Mouse (Mus musculus) kidney, adult 2 months (tissue): Measurements from ENCODE around the gene Olfr1406. TPM values are rescaled to one million over a fixed set of nuclear protein-coding genes. Genes with fewer than 3 reads are reported as not detected.
"Not testable (repeated sequence)": the region's sequence is repeated elsewhere in the genome, so short reads cannot be mapped to it uniquely, and the experiment has no call there.

ENCODE experiments used
- DNase-seq: peaks from one replicate; pipeline ENCODE4 v3.0.0; 2021
- H3K27ac ChIP-seq: fragments of 200-500 bp; 2 replicates; pipeline ENCODE4 v1.5.1; 2012; ENCODE audit warnings: low read depth, low read length, control low read depth, inconsistent platforms; ENCODE audit not compliant: insufficient read depth
- H3K27me3 ChIP-seq: fragments of 200-500 bp; replicated peaks from 2 replicates; pipeline ENCODE4 v1.6.1; 2012; ENCODE audit warnings: mild to moderate bottlenecking, moderate library complexity, low read length, inconsistent platforms; ENCODE audit not compliant: control insufficient read depth, insufficient read depth
- H3K36me3 ChIP-seq: fragments of 200-500 bp; 2 replicates; pipeline ENCODE4 v1.6.1; 2012; ENCODE audit warnings: mild to moderate bottlenecking, moderate library complexity, low read length, inconsistent platforms; ENCODE audit not compliant: control insufficient read depth, insufficient read depth
- H3K4me1 ChIP-seq: fragments of 200-500 bp; 2 replicates; pipeline ENCODE4 v1.6.1; 2011; ENCODE audit warnings: low read length; ENCODE audit not compliant: control insufficient read depth, insufficient read depth
- H3K4me3 ChIP-seq: fragments of 200-500 bp; 2 replicates; pipeline ENCODE4 v1.5.1; 2011; ENCODE audit warnings: mild to moderate bottlenecking, low read depth, low read length, control low read depth; ENCODE audit not compliant: insufficient read depth
- CTCF ChIP-seq: fragments of 200-500 bp; conservative IDR thresholded peaks from 2 replicates; pipeline ENCODE4 v1.5.1; 2011; ENCODE audit warnings: low read depth, mild to moderate bottlenecking, control low read depth, low read length, moderate library complexity, mixed read lengths; ENCODE audit not compliant: insufficient read depth, insufficient read length
- POLR2A ChIP-seq: fragments of 200-500 bp; IDR thresholded peaks from one replicate; pipeline ENCODE4 v1.6.1; 2011; ENCODE audit warnings: low read depth, low read length, control low read depth
- WGBS: fragments of 180-500 bp; shearing (Covaris S2); methylation state at CpG from one replicate; pipeline ENCODE4 v1.1.7; 2018; 5-methylcytosine and 5-hydroxymethylcytosine counted together
- polyA plus RNA-seq: library from polyadenylated mRNA; depleted of rRNA; stranded (reverse); fragments of >200 nt; gene quantifications from 2 replicates; pipeline ENCODE4 v1.2.3, GENCODE M21; 2012; rRNA removed

Olfr1406 gene
- polyA plus RNA-seq: not detected in 2 replicates

DNA sequence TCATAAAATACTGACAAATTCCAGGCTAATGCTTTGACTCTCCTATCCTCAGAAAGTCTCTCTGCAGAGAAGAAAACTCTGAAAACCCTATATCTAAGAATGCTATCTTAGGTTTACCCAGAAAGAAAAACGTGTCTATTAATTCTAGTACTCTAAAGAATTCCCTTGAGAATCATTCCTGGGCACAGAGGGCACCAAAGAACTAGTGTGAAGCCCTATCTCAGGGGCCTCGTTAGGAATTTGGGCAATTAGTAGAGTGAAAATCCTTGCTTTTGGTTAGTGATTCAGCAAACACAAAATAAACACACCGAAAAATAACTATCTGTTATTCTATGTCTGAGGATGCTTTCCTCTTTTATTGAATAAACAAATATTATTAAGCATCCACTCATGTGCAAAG lies at the start of gene Olfr1406:
Gene Olfr1406 (minus strand): TSS at position 101 of the 400 bp plus-strand sequence.
- no peak within 1 kb of the TSS for H3K4me3 ChIP-seq
- H3K4me1 ChIP-seq: no peaks in the 10 kb centered on the region
- H3K27ac ChIP-seq: no peak within 1 kb of the TSS
- no peaks in the 10 kb centered on the region for H3K36me3 ChIP-seq
- H3K27me3 ChIP-seq: no peaks in the 10 kb centered on the region
- TF ChIP-seq POLR2A (no peak), CTCF (no peak)
- WGBS: 53% methylated on average over 3 of the region's 3 CpGs
- DNase-seq: no peak

DNA sequence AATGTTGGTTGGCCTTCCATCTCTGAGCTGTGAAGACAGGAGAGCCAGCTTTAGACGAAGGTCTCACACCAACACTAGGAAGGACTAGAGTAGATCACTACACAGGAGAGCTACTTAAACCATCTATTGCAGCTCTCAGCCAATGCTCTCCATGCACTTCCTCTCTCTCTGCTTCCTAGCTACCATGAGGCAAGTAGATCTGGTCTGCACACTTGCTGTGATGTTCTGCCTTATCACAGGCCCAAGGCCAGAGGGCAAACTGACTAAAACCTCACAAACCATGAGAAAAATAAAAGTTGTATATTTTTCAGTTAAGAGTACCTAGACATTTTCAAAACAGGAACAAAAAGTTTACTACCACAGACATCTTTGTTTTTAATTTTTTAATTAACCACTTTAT lies 46.6 kb upstream of the Olfr1406 start:
- H3K4me3 ChIP-seq, H3K27ac ChIP-seq, H3K4me1 ChIP-seq, H3K27me3 ChIP-seq, DNase-seq, H3K36me3 ChIP-seq: not testable (repeated sequence)
- WGBS: 83% methylated on average over 1 of the region's 1 CpGs

DNA sequence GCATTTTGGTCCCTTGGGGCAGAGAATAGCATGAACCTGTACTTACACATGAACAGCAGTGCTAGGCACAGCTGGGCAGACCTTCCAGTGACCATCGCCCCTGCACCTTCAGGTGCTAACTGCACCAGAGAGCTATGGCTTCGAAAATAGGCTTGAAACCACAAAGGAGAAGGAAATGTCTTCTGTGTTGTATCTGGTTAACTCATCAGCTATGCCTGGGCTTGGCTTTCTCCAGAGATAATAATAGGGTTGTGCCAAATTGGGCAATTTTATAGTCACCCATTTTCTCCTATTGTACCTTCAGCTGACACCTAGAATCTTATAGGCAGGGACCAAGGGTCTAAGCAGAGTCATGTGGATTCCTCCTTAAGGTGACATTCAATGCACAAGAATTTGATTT lies 36.6 kb upstream of the Olfr1406 start, which contains the start of gene Fcer1a:
Gene Fcer1a (minus strand): TSS at position 134 of the 400 bp plus-strand sequence.
- Histone ChIP-seq H3K36me3 (no peaks in the 10 kb centered on the region), H3K27me3 (no peaks in the 10 kb centered on the region), H3K4me3 (no peak within 1 kb of the TSS), H3K27ac (no peak within 1 kb of the TSS), H3K4me1 (no peaks in the 10 kb centered on the region)
- TF ChIP-seq CTCF (no peak), POLR2A (no peak)
- WGBS: 79% methylated on average over 2 of the region's 2 CpGs
- DNase-seq: no peak

DNA sequence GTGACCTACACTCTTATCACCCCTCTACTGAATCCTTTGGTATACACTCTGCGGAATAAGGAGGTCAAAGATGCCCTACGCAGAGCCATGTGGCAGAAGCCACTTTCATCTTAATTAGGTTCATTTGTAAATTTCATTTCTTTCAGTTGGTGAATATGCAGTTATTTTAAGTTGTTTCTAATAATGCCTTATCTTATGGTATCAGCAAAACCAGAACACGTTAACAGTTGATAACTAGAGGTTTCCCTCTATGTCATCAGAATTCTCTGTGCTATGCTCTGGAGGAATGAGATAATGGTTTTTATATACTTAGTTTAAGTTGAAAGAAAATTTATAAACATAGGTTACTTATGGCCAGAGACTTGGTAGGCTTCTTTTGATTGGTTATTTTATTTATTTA lies 26.0 kb upstream of the Olfr1406 start:
- Histone ChIP-seq H3K4me1 (no peaks in the 10 kb centered on the region), H3K27ac (no peak overlapping the region), H3K36me3 (no peaks in the 10 kb centered on the region), H3K27me3 (no peaks in the 10 kb centered on the region), H3K4me3 (no peak overlapping the region)
- DNase-seq: no peak
- 93% methylated on average over 3 of the region's 3 CpGs for whole genome bisulfite sequencing
- TF ChIP-seq POLR2A: no peak
- no peak for TF ChIP-seq CTCF

DNA sequence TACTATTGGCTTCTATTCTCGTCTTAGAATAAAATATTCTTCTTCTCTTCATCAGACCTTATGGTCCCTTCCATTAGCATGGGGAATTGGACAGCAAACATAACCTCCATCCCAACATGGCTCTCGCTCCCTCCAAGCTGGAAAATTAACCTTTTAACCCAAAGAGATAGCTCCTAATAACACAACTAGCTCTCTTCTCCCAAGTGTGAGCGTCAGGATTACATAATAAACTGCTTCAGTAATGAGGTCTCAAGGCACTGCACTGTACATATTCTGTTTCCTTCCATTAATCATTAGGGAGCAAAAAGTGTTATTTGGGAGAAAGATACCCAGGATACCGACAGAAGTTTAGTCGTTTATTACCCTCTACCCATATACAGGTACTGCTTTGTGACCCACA lies 21.7 kb upstream of the Olfr1406 start, which contains the start of gene Olfr1404:
Gene Olfr1404 (plus strand): TSS at position 301 of the 400 bp plus-strand sequence.
- H3K36me3 ChIP-seq: no peaks in the 10 kb centered on the region
- H3K4me3 ChIP-seq: no peak within 1 kb of the TSS
- DNase-seq: no peak
- no peaks in the 10 kb centered on the region for H3K27me3 ChIP-seq
- H3K27ac ChIP-seq: no peak within 1 kb of the TSS
- 69% methylated on average over 5 of the region's 5 CpGs for WGBS
- no peaks in the 10 kb centered on the region for H3K4me1 ChIP-seq
- TF ChIP-seq CTCF: no peak
- TF ChIP-seq POLR2A: no peak

DNA sequence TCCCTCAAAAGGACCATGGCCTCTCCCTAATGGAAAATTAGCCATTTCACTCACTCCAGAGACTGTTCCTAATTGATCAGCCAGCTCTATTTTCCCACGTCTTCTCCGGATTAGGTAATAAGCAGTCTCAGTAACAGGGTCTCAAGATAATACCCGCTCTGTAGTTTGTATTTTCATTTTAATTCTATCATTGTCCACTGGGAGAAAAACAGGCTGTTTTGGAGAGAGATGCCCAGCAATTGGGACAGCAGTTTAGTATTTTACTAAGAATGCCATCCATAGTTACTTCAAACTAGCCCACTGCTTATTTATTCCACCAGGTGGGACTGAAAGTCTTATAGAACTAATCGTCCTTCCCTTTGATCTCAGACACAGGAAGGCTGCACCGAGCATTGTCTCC lies 7.1 kb upstream of the Olfr1406 start, which contains the start of gene Olfr218:
Gene Olfr218 (plus strand): TSS at position 301 of the 400 bp plus-strand sequence.
- no peak for DNase-seq
- Histone ChIP-seq H3K27ac (no peak within 1 kb of the TSS), H3K4me1 (no peaks in the 10 kb centered on the region), H3K36me3 (no peaks in the 10 kb centered on the region), H3K4me3 (no peak within 1 kb of the TSS), H3K27me3 (no peaks in the 10 kb centered on the region)
- WGBS: 70% methylated on average over 5 of the region's 5 CpGs
- TF ChIP-seq CTCF: no peak
- TF ChIP-seq POLR2A: no peak

DNA sequence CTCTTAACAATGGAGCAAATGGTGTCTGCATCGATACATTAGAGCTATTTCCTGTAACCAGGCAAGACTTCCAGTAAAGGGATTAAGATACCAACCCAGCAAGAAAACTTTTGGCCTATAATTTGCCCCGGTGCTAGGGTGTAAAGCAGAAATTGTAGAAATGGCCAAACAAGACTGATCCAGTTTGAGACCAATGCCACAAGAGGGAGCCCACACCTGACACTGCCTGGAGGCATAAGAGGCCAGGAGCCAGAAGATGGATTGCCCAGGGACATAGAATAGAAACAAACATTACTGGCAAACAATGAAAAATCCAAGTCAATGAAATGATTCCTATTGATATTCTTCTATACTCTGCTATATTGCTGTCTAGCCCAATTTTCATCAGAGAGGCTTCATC lies 5.9 kb upstream of the Olfr1406 start:
- no peaks in the 10 kb centered on the region for H3K4me1 ChIP-seq
- H3K4me3 ChIP-seq: no peak overlapping the region
- 81% methylated on average over 2 of the region's 2 CpGs for WGBS
- no peak for DNase-seq
- no peak overlapping the region for H3K27ac ChIP-seq
- no peaks in the 10 kb centered on the region for H3K27me3 ChIP-seq
- no peaks in the 10 kb centered on the region for H3K36me3 ChIP-seq
- no peak for TF ChIP-seq POLR2A
- no peak for TF ChIP-seq CTCF

DNA sequence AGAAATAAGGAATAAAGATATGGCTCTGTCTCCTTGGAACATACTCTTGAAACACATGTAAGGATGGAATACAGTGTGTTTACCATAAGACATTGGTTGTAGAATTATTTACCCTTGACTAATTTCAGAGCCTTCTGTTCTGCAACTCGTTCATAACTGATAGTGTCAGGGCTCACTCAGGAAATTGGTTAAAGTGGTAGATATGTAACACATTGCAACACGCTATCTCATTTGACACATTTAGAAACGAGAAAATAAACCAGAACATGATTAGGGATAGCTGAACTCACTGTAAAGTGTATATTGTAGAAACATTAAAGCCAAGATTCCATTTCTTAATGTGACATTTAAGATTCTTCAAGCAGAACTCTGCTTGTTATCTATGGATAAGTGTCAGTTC lies 1.6 kb upstream of the Olfr1406 start:
- no peaks in the 10 kb centered on the region for H3K36me3 ChIP-seq
- H3K27me3 ChIP-seq: no peaks in the 10 kb centered on the region
- TF ChIP-seq CTCF (no peak), POLR2A (no peak)
- DNase-seq: no peak
- 65% methylated on average over 3 of the region's 3 CpGs for WGBS
- no peak overlapping the region for H3K4me3 ChIP-seq
- H3K4me1 ChIP-seq: no peaks in the 10 kb centered on the region
- no peak overlapping the region for H3K27ac ChIP-seq
